Mouse (Mus musculus) lung, adult 2 months (tissue): ENCODE data around the gene Tmem267.
"Not testable (repeated sequence)": the region's sequence is repeated elsewhere in the genome, so short reads cannot be mapped to it uniquely, and the experiment has no call there.

Source experiments
- CTCF ChIP-seq: fragments of 200-500 bp; IDR thresholded peaks from 2 replicates; pipeline ENCODE4 v1.5.1; 2011; ENCODE audit warnings: mild to moderate bottlenecking, low read length, control low read depth; ENCODE audit not compliant: insufficient read depth
- POLR2A ChIP-seq: fragments of 200-500 bp; IDR thresholded peaks from 2 replicates; pipeline ENCODE4 v1.6.1; 2011; ENCODE audit warnings: low read depth, mild to moderate bottlenecking, control low read depth, low read length, borderline replicate concordance; ENCODE audit errors: extremely low read depth

GRCm38 (mm10) chr13:119494938-119495337 is 7.1 kb downstream of the Tmem267 start:
- not testable (repeated sequence) for TF ChIP-seq CTCF, POLR2A
